ENCODE assay signal across 11 mouse cellular contexts in genomic region chr19:25306277-25306676, GRCm38 (mm10).
DNase-seq lines count a peak whose midpoint lies in the region; ATAC-seq and TF ChIP-seq lines count a peak whose summit lies in the region.
"Had no signal": no experiment of that assay in that cellular context is flagged by ENCODE, and none has a peak within 500 bp of the region (broad histone marks: within the 10 kb centered on the region; RNA-seq: fewer than 3 reads in every experiment).

No protein-coding gene starts in this region.

- TF ChIP-seq EP300 in stomach, postnatal 0 days (optimal IDR thresholded peaks at IDR 0.05): no peak

- H3K9me3 ChIP-seq in kidney, embryonic 14.5 days (ENCODE audit: control insufficient read depth, low read length): no peaks in the 10 kb centered on the region
- no peaks in the 10 kb centered on the region for H3K9me3 ChIP-seq in stomach, postnatal 0 days (ENCODE audit: control insufficient read depth, low read length)
- H3K9me3 ChIP-seq: forebrain, embryonic 15.5 days; heart, embryonic 10.5 days; hindbrain, embryonic 15.5 days; liver, embryonic 15.5 days had no signal

- TF ChIP-seq CTCF in kidney, adult 2 months (conservative IDR thresholded peaks at IDR 0.05; ENCODE audit: insufficient read depth, insufficient read length, low read depth, low read length): peak; percentile 50
- peak; percentile 24; the same call in 1 of the 2 replicates for TF ChIP-seq CTCF in testis, adult 2 months (IDR thresholded peaks at IDR 0.05; ENCODE audit: control insufficient read depth, insufficient read depth, insufficient replicate concordance, low read depth, low read length)
- TF ChIP-seq CTCF in stomach, postnatal 0 days (IDR thresholded peaks at IDR 0.05; ENCODE audit: low read depth): peak; percentile 67

- no peak for ATAC-seq in kidney, embryonic 14.5 days (ENCODE audit: low FRiP score, low TSS enrichment)
- ATAC-seq in stomach, postnatal 0 days (ENCODE audit: low FRiP score, low TSS enrichment): no peak
- ATAC-seq: forebrain, embryonic 15.5 days had no signal

- TF ChIP-seq POLR2A in kidney, adult 2 months (IDR thresholded peaks at IDR 0.05; ENCODE audit: low read depth, low read length): no peak
- no peak for TF ChIP-seq POLR2A in testis, adult 2 months (IDR thresholded peaks at IDR 0.05; ENCODE audit: control insufficient read depth, low read depth, low read length)

- no peak for DNase-seq in kidney, adult 2 months
- DNase-seq in testis, postnatal 10 days (ENCODE audit: low spot score): no peak
- peak; percentile 59 for DNase-seq in ZHBTc4 (ENCODE audit: low read depth, low spot score)
- DNase-seq in stomach, postnatal 0 days (ENCODE audit: low spot score): no peak
- DNase-seq in left cerebral cortex, postnatal 14 days (ENCODE audit: low spot score in 2 of 2): no peak

- H3K4me3 ChIP-seq in kidney, adult 2 months (ENCODE audit: insufficient read depth, low read depth, low read length): no peak overlapping the region
- no peak overlapping the region for H3K4me3 ChIP-seq in kidney, embryonic 14.5 days (ENCODE audit: low read length)
- H3K4me3 ChIP-seq in testis, adult 2 months (ENCODE audit: control insufficient read depth, low read depth, low read length): no peak overlapping the region
- H3K4me3 ChIP-seq in stomach, postnatal 0 days (ENCODE audit: low read depth, low read length): no peak overlapping the region
- H3K4me3 ChIP-seq: forebrain, embryonic 15.5 days; heart, embryonic 10.5 days; hindbrain, embryonic 15.5 days; liver, embryonic 15.5 days had no signal

- intact Hi-C loops in left cerebral cortex, postnatal 14 days (cut with DNase I): no loop called here

- H3K4me1 ChIP-seq in kidney, adult 2 months (ENCODE audit: control insufficient read depth, insufficient read depth, low read length): peaks cover 3% of the 10 kb centered on the region; the same call in 1 of the 2 replicates
- peaks cover 5% of the 10 kb centered on the region for H3K4me1 ChIP-seq in kidney, embryonic 14.5 days (ENCODE audit: control insufficient read depth, insufficient read depth, low read length)
- H3K4me1 ChIP-seq in testis, adult 2 months (ENCODE audit: control insufficient read depth, insufficient read depth, low read length): no peaks in the 10 kb centered on the region
- H3K4me1 ChIP-seq in stomach, postnatal 0 days (replicated peaks; ENCODE audit: control insufficient read depth, insufficient read depth): no peaks in the 10 kb centered on the region
- H3K4me1 ChIP-seq: forebrain, embryonic 15.5 days; liver, embryonic 15.5 days had no signal

- no peaks in the 10 kb centered on the region for H3K36me3 ChIP-seq in kidney, adult 2 months (ENCODE audit: control insufficient read depth, insufficient read depth, low read length)
- H3K36me3 ChIP-seq in kidney, embryonic 14.5 days (ENCODE audit: control insufficient read depth, insufficient read depth, low read length): no peaks in the 10 kb centered on the region
- H3K36me3 ChIP-seq in testis, adult 2 months (ENCODE audit: control insufficient read depth, insufficient read depth, low read length): no peaks in the 10 kb centered on the region
- no peaks in the 10 kb centered on the region for H3K36me3 ChIP-seq in stomach, postnatal 0 days (ENCODE audit: control insufficient read depth, insufficient read depth, low read length)
- H3K36me3 ChIP-seq: forebrain, embryonic 15.5 days; heart, embryonic 10.5 days; hindbrain, embryonic 15.5 days; liver, embryonic 15.5 days had no signal

- WGBS in kidney, adult 2 months: 68% methylated on average over 9 of the region's 9 CpGs
- WGBS in kidney, embryonic 14.5 days: 70% methylated on average over 9 of the region's 9 CpGs
- WGBS in stomach, postnatal 0 days: 68% methylated on average over 9 of the region's 9 CpGs

- no peak overlapping the region for H3K4me2 ChIP-seq in kidney, embryonic 14.5 days (replicated peaks; ENCODE audit: low read depth, low read length)
- H3K4me2 ChIP-seq in stomach, postnatal 0 days (replicated peaks; ENCODE audit: low read depth): no peak overlapping the region
- H3K4me2 ChIP-seq: forebrain, embryonic 15.5 days; hindbrain, embryonic 15.5 days; liver, embryonic 15.5 days had no signal

- H3K27ac ChIP-seq in kidney, adult 2 months (ENCODE audit: insufficient read depth, low read depth, low read length): no peak overlapping the region
- H3K27ac ChIP-seq in kidney, embryonic 14.5 days (ENCODE audit: low read depth, low read length): no peak overlapping the region
- no peak overlapping the region for H3K27ac ChIP-seq in testis, adult 2 months (ENCODE audit: control insufficient read depth, insufficient read depth, low read depth, low read length)
- H3K27ac ChIP-seq in stomach, postnatal 0 days (replicated peaks): no peak overlapping the region
- H3K27ac ChIP-seq: forebrain, embryonic 15.5 days; heart, embryonic 10.5 days; hindbrain, embryonic 15.5 days; liver, embryonic 15.5 days had no signal

- no peaks in the 10 kb centered on the region for H3K27me3 ChIP-seq in kidney, adult 2 months (replicated peaks; ENCODE audit: control insufficient read depth, insufficient read depth, low read length)
- no peaks in the 10 kb centered on the region for H3K27me3 ChIP-seq in kidney, embryonic 14.5 days (ENCODE audit: control insufficient read depth, insufficient read depth, low read length)
- H3K27me3 ChIP-seq in testis, adult 2 months (ENCODE audit: control insufficient read depth, insufficient read depth, low read length): no peaks in the 10 kb centered on the region
- no peaks in the 10 kb centered on the region for H3K27me3 ChIP-seq in stomach, postnatal 0 days (ENCODE audit: control insufficient read depth, insufficient read depth, low read length)
- H3K27me3 ChIP-seq: forebrain, embryonic 15.5 days; hindbrain, embryonic 15.5 days had no signal

- H3K9ac ChIP-seq in kidney, embryonic 14.5 days (ENCODE audit: low read depth, low read length): no peak overlapping the region
- no peak overlapping the region for H3K9ac ChIP-seq in stomach, postnatal 0 days (ENCODE audit: low read length)
- H3K9ac ChIP-seq: forebrain, embryonic 15.5 days; hindbrain, embryonic 15.5 days; liver, embryonic 15.5 days had no signal
